Mouse (Mus musculus) megakaryocyte, embryonic 14.5 days (primary cell): ENCODE results near the gene She.

Source experiments
- FLI1 ChIP-seq: IDR thresholded peaks from 2 replicates; pipeline ENCODE4 v1.6.1; 2012; ENCODE audit warnings: low read length, inconsistent platforms, mixed read lengths
- GATA1 ChIP-seq: IDR thresholded peaks from 3 replicates; pipeline ENCODE4 v1.6.1; 2012; ENCODE audit warnings: mixed read lengths, low read length, inconsistent platforms, borderline replicate concordance

DNA sequence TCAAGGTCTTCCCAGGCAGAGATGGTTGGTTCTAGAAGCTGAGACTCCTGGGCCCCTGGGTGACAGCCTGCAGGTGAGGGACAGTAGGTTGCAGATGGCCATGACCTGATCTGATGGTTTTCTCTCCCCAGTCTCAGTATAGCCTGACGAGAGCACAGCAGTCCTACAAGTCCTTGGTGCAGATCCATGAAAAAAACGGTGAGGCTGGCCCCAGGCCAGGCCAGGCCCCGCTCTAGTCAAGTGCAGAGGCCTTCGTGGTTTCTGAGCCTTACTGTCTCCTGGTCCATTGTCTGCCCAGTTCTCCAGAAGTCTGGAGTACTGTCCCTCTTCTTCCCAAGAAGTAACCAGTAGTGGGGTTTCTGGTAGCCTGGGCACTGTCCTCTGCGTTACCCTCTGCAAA lies 49.5 kb upstream of the She start:
- TF ChIP-seq FLI1 (no peak), GATA1 (no peak)
